Mouse (Mus musculus): Measurements from ENCODE around the gene N4bp1. TPM values are rescaled to one million over a fixed set of nuclear protein-coding genes. Genes with fewer than 3 reads are reported as not detected.

N4bp1 gene
- polyA plus RNA-seq, 1 experiment from 2014 or later: 9.6 TPM

DNA sequence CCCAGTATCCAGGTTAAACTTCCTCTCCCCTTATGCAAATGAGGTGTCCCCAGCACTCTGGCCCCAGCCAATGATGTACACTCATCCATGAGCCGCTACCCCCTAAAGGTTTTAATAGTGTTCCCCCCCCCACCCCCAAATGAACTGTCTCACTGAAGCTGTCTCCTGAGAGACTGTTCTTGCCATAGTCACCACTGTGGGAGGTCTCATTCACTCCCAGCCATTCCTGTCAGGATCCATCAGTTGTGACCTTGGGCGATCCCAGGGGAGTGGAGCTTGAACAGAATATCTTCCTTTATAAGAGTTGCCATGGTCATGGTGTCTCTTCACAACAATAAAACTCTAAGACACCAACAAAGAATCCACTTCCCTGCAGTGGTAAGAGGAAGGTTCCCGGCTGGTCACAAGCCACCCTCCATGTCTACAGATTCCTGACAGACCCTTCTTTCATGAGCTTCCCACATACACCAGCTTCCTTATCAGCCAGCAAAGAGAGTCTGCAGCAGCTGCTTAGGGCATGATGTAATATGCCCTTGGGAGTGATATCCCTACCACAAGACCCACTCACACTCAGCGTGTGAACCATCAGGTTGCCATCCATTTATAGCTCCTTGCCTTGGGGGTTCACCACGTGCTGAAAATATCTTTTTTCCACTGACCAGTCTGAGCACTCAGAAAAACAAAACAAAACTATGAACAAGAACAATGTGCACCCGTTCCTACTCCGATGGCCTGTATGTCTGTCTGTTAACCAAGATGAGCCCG, 50.4 kb downstream of the N4bp1 start:
- peak; percentile 36; the same call in 1 of the 2 replicates for ATAC-seq (replicated peaks; ENCODE audit: insufficient number of reproducible peaks, low FRiP score, low TSS enrichment)

DNA sequence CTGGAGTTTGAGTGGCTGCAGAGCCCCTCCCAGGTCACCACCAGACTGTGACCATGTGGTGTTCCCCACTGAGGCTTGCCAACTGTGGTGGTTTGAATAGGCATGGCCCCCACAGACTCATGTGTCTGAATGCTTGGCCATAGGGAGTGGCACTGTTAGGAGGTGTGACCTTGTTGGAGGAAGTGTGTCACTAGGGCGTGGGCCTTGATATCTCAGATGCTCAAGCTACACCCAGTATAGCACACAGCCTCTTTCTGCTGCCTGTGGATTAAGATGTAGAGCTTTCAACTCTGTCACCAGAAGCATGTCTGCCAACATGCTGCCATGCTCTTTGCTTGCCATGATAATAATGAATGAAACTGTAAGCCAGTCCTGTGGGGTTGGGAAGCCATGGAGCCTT, 51.1 kb downstream of the N4bp1 start:
- no peak overlapping the region for H3K4me3 ChIP-seq (ENCODE audit: low read depth, low read length)
- H3K27me3 ChIP-seq (ENCODE audit: control insufficient read depth, insufficient read depth, low read length): no peaks in the 10 kb centered on the region
- 83% methylated on average over 1 of the region's 1 CpGs for WGBS (ENCODE audit: insufficient replicate concordance)
- peaks cover 4% of the 10 kb centered on the region; the same call in 1 of the 2 replicates for H3K36me3 ChIP-seq (ENCODE audit: control insufficient read depth, insufficient read depth, low read length)
- no peak overlapping the region for H3K27ac ChIP-seq (ENCODE audit: low read depth, low read length)
- no peak overlapping the region for H3K4me2 ChIP-seq
- H3K9me3 ChIP-seq (replicated peaks; ENCODE audit: control insufficient read depth, low read length): 0 out of 2 replicates have a peak, but pooled peaks cover 2% of the 10 kb centered on the region
- no peaks in the 10 kb centered on the region for H3K4me1 ChIP-seq (ENCODE audit: control insufficient read depth, insufficient read depth, low read length)
- ATAC-seq (replicated peaks; ENCODE audit: insufficient number of reproducible peaks, low FRiP score, low TSS enrichment): no peak
- no peak overlapping the region for H3K9ac ChIP-seq (ENCODE audit: low read depth, low read length)

More for the DNA sequence above, 50.4 kb downstream of the N4bp1 start:
- peaks cover 5% of the 10 kb centered on the region; the same call in 1 of the 2 replicates for H3K36me3 ChIP-seq (ENCODE audit: control insufficient read depth, insufficient read depth, low read length)
- no peak overlapping the region for H3K4me2 ChIP-seq
- no peaks in the 10 kb centered on the region for H3K4me1 ChIP-seq (ENCODE audit: control insufficient read depth, insufficient read depth, low read length)
- no peak overlapping the region for H3K9ac ChIP-seq (ENCODE audit: low read depth, low read length)
- no peak overlapping the region for H3K4me3 ChIP-seq (ENCODE audit: low read depth, low read length)
- H3K27ac ChIP-seq (ENCODE audit: low read depth, low read length): peak overlapping the region; percentile 43
- H3K9me3 ChIP-seq (replicated peaks; ENCODE audit: control insufficient read depth, low read length): 0 out of 2 replicates have a peak, but pooled peaks cover 2% of the 10 kb centered on the region
- H3K27me3 ChIP-seq (ENCODE audit: control insufficient read depth, insufficient read depth, low read length): no peaks in the 10 kb centered on the region
- 57% methylated on average over 8 of the region's 8 CpGs for WGBS (ENCODE audit: insufficient replicate concordance)

DNA sequence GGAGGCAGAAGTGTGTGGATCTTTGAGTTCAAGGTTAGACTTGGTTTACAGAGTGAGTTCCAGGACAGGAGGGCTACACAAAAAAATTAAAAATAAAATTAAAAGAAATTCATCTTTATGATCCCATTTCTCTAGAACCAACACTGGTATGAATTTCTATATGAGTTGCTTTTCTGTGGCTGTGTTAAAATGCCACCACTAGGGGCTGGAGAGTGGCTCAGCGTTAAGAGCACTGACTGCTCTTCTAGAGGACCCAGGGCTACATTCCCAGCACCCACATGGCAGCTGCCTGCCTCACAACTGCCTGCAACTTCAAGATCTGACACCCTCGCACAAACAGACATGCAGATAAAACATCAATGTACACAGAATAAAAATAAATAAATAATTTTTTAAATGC, 56.1 kb downstream of the N4bp1 start:
- no peak overlapping the region for H3K4me3 ChIP-seq (ENCODE audit: low read depth, low read length)
- no peak for ATAC-seq (replicated peaks; ENCODE audit: insufficient number of reproducible peaks, low FRiP score, low TSS enrichment)
- H3K4me2 ChIP-seq: no peak overlapping the region
- H3K9me3 ChIP-seq (replicated peaks; ENCODE audit: control insufficient read depth, low read length): no peaks in the 10 kb centered on the region
- H3K4me1 ChIP-seq (ENCODE audit: control insufficient read depth, insufficient read depth, low read length): no peaks in the 10 kb centered on the region
- 48% methylated on average over 2 of the region's 2 CpGs for WGBS (ENCODE audit: insufficient replicate concordance)
- no peaks in the 10 kb centered on the region for H3K27me3 ChIP-seq (ENCODE audit: control insufficient read depth, insufficient read depth, low read length)
- H3K27ac ChIP-seq (ENCODE audit: low read depth, low read length): no peak overlapping the region
- H3K9ac ChIP-seq (ENCODE audit: low read depth, low read length): no peak overlapping the region
- no peaks in the 10 kb centered on the region for H3K36me3 ChIP-seq (ENCODE audit: control insufficient read depth, insufficient read depth, low read length)

DNA sequence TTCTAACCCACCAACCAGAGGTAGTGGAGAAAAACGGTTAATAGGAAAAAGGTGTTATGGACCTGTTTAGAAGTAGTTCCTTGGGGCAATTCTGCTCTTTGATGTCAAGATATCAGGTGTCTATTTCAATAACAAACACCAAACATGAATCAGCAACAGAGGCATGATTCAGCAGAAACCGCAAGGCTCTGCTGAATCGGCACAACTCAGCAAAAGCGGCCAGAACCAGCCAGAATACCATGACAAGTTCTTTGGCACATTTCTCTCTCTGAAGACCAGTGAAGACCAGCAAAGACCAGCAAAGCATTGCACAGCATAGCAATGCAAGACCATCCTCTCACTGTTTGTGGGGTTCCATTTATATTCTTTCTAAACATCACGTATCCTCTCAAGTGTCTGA, 57.9 kb downstream of the N4bp1 start:
- no peak for ATAC-seq (replicated peaks; ENCODE audit: insufficient number of reproducible peaks, low FRiP score, low TSS enrichment)
- H3K9ac ChIP-seq (ENCODE audit: low read depth, low read length): no peak overlapping the region
- no peaks in the 10 kb centered on the region for H3K36me3 ChIP-seq (ENCODE audit: control insufficient read depth, insufficient read depth, low read length)
- peak overlapping the region; percentile 8; the same call in 1 of the 2 replicates for H3K27ac ChIP-seq (ENCODE audit: low read depth, low read length)
- H3K4me2 ChIP-seq: no peak overlapping the region
- H3K4me3 ChIP-seq (ENCODE audit: low read depth, low read length): no peak overlapping the region
- 88% methylated on average over 5 of the region's 5 CpGs for WGBS (ENCODE audit: insufficient replicate concordance)
- H3K4me1 ChIP-seq (ENCODE audit: control insufficient read depth, insufficient read depth, low read length): no peaks in the 10 kb centered on the region
- no peaks in the 10 kb centered on the region for H3K27me3 ChIP-seq (ENCODE audit: control insufficient read depth, insufficient read depth, low read length)
- H3K9me3 ChIP-seq (replicated peaks; ENCODE audit: control insufficient read depth, low read length): no peaks in the 10 kb centered on the region

DNA sequence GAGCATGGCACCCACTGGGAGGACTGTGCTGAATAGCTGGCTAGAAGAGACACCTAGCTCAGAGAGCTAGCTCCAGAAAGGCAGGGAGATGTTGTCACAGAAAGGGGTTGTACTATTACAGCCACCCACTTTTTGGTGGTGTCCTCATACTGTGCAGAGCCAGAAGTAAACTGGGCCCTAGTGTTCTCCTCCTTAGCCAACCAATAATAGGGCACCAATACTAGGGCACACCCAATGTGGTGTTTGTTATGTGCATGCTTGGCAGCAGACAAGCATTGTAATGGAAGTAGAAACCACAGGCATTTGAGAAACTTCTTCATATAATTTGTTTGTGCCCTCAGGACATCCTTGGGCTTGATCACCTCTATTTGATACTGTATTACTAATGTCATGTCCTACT, 58.5 kb downstream of the N4bp1 start:
- Histone ChIP-seq H3K4me1 (ENCODE audit: control insufficient read depth, insufficient read depth, low read length) (no peaks in the 10 kb centered on the region), H3K27me3 (ENCODE audit: control insufficient read depth, insufficient read depth, low read length) (no peaks in the 10 kb centered on the region), H3K9me3 (replicated peaks; ENCODE audit: control insufficient read depth, low read length) (no peaks in the 10 kb centered on the region), H3K4me3 (ENCODE audit: low read depth, low read length) (no peak overlapping the region), H3K36me3 (ENCODE audit: control insufficient read depth, insufficient read depth, low read length) (no peaks in the 10 kb centered on the region), H3K4me2 (no peak overlapping the region), H3K27ac (ENCODE audit: low read depth, low read length) (no peak overlapping the region), H3K9ac (ENCODE audit: low read depth, low read length) (no peak overlapping the region)
- ATAC-seq (replicated peaks; ENCODE audit: insufficient number of reproducible peaks, low FRiP score, low TSS enrichment): no peak

DNA sequence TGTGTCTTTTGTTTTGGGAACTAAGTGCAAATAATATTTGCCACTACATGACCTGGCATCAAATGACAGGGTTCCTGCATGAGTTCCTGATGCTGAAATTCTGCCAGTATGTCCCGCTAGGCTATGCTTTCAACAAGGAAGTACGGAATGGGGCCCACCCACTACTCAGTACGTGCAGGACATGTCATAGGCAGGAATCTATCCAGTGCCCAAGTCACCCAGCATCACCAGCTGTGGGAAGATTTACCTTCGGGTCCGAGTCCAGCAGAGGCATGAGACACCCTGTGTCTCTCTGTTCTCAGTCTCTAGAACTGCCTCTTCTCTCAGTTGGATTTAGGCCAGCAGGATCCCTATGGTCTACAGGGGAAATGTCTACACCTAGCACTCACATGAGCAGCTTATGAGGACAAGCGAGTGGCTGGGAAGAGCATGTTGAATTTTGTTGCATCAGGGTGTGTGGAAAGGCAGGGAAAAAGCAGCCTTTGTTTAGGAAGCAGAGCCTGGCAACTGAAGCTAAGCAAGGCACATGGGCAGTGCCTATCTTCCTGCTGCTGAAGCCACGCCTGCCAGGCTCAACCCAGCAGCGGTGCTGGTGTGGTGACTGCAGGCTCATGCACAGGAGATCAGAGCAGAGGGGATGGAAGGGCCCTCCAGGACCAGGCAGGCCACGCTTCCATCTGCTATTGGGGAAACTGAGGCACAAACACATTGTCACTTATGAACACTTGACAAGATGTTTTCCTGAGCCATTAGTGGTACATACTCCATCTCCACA, 59.2 kb downstream of the N4bp1 start:
- H3K27me3 ChIP-seq (ENCODE audit: control insufficient read depth, insufficient read depth, low read length): no peaks in the 10 kb centered on the region
- H3K27ac ChIP-seq (ENCODE audit: low read depth, low read length): no peak overlapping the region
- 72% methylated on average over 9 of the region's 9 CpGs for WGBS (ENCODE audit: insufficient replicate concordance)
- H3K36me3 ChIP-seq (ENCODE audit: control insufficient read depth, insufficient read depth, low read length): no peaks in the 10 kb centered on the region
- no peak overlapping the region for H3K4me3 ChIP-seq (ENCODE audit: low read depth, low read length)
- H3K9ac ChIP-seq (ENCODE audit: low read depth, low read length): no peak overlapping the region
- ATAC-seq (replicated peaks; ENCODE audit: insufficient number of reproducible peaks, low FRiP score, low TSS enrichment): 0 out of 2 replicates have a peak, but pooled peaks have one; percentile 59
- H3K9me3 ChIP-seq (replicated peaks; ENCODE audit: control insufficient read depth, low read length): no peaks in the 10 kb centered on the region
- H3K4me1 ChIP-seq (ENCODE audit: control insufficient read depth, insufficient read depth, low read length): peaks cover 5% of the 10 kb centered on the region; the same call in 1 of the 2 replicates
- no peak overlapping the region for H3K4me2 ChIP-seq

DNA sequence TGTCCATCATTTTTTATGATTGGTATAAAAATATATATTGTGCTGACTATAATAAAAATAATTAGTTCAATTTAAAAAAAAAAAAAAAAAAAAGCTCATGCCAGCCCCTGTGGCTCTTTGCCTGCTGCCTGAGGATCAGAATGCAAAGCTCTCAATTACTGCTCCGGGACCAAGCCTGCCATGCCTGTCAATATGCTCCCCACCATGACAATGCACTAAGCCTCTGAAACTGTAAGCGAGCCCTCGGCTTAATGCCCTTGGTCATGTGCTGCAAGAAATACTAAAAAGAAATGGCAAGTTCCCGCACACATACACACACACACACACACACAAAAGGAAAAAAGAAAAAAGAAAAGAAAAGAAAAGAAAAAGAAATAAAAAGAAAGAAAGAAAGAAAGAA, 60.3 kb downstream of the N4bp1 start:
- WGBS (ENCODE audit: insufficient replicate concordance): 69% methylated on average over 4 of the region's 4 CpGs
- no peak for ATAC-seq (replicated peaks; ENCODE audit: insufficient number of reproducible peaks, low FRiP score, low TSS enrichment)
- Histone ChIP-seq H3K9ac (ENCODE audit: low read depth, low read length) (no peak overlapping the region), H3K9me3 (replicated peaks; ENCODE audit: control insufficient read depth, low read length) (no peaks in the 10 kb centered on the region), H3K4me1 (ENCODE audit: control insufficient read depth, insufficient read depth, low read length) (peaks cover 7% of the 10 kb centered on the region; the same call in 1 of the 2 replicates), H3K27me3 (ENCODE audit: control insufficient read depth, insufficient read depth, low read length) (no peaks in the 10 kb centered on the region), H3K4me3 (ENCODE audit: low read depth, low read length) (no peak overlapping the region), H3K36me3 (ENCODE audit: control insufficient read depth, insufficient read depth, low read length) (no peaks in the 10 kb centered on the region), H3K27ac (ENCODE audit: low read depth, low read length) (no peak overlapping the region), H3K4me2 (no peak overlapping the region)

DNA sequence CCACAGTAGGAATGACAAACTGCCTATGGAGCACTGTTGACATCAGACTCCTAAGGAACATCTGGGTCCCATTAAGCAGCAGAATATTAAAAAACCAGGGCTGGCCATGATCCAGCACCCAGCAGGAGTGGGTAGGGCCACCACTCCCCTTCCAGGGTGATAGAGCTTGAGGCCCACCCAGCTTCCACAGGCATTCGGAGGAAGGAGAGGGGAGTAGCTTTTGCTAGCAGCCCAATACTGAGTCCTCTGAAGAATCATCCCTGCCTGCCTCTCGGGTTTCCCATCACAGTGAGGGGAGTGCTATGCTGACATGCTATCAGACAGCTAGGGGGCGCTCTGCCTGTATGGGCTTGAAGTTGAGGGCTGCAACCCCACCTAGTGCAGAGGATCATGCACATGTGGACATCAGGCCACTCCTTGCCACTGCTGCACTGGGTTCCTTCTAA, 64.3 kb downstream of the N4bp1 start:
- no peaks in the 10 kb centered on the region for H3K27me3 ChIP-seq (ENCODE audit: control insufficient read depth, insufficient read depth, low read length)
- no peaks in the 10 kb centered on the region for H3K9me3 ChIP-seq (replicated peaks; ENCODE audit: control insufficient read depth, low read length)
- peak overlapping the region; percentile 41 for H3K27ac ChIP-seq (ENCODE audit: low read depth, low read length)
- H3K9ac ChIP-seq (ENCODE audit: low read depth, low read length): no peak overlapping the region
- no peak overlapping the region for H3K4me3 ChIP-seq (ENCODE audit: low read depth, low read length)
- no peak overlapping the region for H3K4me2 ChIP-seq
- peaks cover 7% of the 10 kb centered on the region; the same call in 1 of the 2 replicates for H3K4me1 ChIP-seq (ENCODE audit: control insufficient read depth, insufficient read depth, low read length)
- peak; percentile 67; the same call in 1 of the 2 replicates for ATAC-seq (replicated peaks; ENCODE audit: insufficient number of reproducible peaks, low FRiP score, low TSS enrichment)
- WGBS (ENCODE audit: insufficient replicate concordance): 2% methylated on average over 3 of the region's 3 CpGs
- no peaks in the 10 kb centered on the region for H3K36me3 ChIP-seq (ENCODE audit: control insufficient read depth, insufficient read depth, low read length)

Data from heart, embryonic 11.5 days (tissue).